Mouse (Mus musculus) E14TG2a.4 (cell line): ENCODE measurements at regions not wholly inside any gene's neighbourhood (a gene's known extent, or its start where the extent isn't known, plus 50 kb on each side); places are given as distances from the start of the nearest gene placed in this dataset.

Source experiments
- CTCF ChIP-seq: conservative IDR thresholded peaks from 2 replicates; pipeline ENCODE4 v1.5.1; 2014; ENCODE audit warnings: low read length
- NANOG ChIP-seq: IDR thresholded peaks from 2 replicates; pipeline ENCODE4 v1.6.1; 2014; ENCODE audit warnings: borderline replicate concordance, low read length, mixed read lengths
- POU5F1 ChIP-seq: IDR thresholded peaks from 2 replicates; pipeline ENCODE4 v1.6.1; 2014; ENCODE audit warnings: low read length, borderline replicate concordance

GRCm38 (mm10) chr8:103625166-103625890 is 476.1 kb upstream of the Cdh5 start:
- TF ChIP-seq CTCF = no peak
- no peak for TF ChIP-seq POU5F1
- no peak for TF ChIP-seq NANOG
